Mouse (Mus musculus): Measurements from ENCODE around the gene Gna12. TPM values are rescaled to one million over a fixed set of nuclear protein-coding genes. Genes with fewer than 3 reads are reported as not detected.

Gene Gna12
- polyA plus RNA-seq, 1 experiment from 2014 or later: 77.1 TPM

DNA sequence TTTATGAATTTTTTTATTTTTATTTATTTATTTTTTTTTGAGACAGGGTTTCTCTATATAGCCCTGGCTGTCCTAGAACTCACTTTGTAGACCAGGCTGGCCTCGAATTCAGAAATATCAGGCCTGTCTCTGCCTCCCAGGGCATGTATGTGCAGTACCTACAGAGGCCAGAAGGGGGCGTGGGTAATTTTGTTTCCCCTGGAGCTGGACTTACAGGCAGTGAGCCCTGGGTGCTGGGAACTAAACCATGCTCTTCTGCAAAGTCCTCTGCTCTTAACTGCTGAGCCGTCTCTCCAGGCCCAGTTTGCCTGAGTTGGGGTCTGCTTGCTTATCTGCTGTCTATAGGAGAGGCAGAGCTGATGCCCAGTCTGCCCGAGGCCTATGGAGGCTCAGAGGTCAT lies 98.0 kb downstream of the Gna12 start:
- WGBS: 60% methylated on average over 4 of the region's 4 CpGs
- H3K4me2 ChIP-seq: no peak overlapping the region
- no peak for DNase-seq
- H3K9me3 ChIP-seq (ENCODE audit: low read depth, low read length): no peaks in the 10 kb centered on the region
- no peak overlapping the region for H3K4me3 ChIP-seq (ENCODE audit: low read depth, low read length)
- TF ChIP-seq CTCF (IDR thresholded peaks at IDR 0.05; ENCODE audit: low read depth): peak; percentile 51
- H3K27me3 ChIP-seq (ENCODE audit: insufficient read depth, low read length): peaks cover 18% of the 10 kb centered on the region
- no peak for ATAC-seq (ENCODE audit: insufficient read depth)
- H3K36me3 ChIP-seq (ENCODE audit: insufficient read depth): no peaks in the 10 kb centered on the region
- no peaks in the 10 kb centered on the region for H3K4me1 ChIP-seq (ENCODE audit: insufficient read depth)
- H3K9ac ChIP-seq: no peak overlapping the region
- H3K27ac ChIP-seq (ENCODE audit: low read depth): no peak overlapping the region

DNA sequence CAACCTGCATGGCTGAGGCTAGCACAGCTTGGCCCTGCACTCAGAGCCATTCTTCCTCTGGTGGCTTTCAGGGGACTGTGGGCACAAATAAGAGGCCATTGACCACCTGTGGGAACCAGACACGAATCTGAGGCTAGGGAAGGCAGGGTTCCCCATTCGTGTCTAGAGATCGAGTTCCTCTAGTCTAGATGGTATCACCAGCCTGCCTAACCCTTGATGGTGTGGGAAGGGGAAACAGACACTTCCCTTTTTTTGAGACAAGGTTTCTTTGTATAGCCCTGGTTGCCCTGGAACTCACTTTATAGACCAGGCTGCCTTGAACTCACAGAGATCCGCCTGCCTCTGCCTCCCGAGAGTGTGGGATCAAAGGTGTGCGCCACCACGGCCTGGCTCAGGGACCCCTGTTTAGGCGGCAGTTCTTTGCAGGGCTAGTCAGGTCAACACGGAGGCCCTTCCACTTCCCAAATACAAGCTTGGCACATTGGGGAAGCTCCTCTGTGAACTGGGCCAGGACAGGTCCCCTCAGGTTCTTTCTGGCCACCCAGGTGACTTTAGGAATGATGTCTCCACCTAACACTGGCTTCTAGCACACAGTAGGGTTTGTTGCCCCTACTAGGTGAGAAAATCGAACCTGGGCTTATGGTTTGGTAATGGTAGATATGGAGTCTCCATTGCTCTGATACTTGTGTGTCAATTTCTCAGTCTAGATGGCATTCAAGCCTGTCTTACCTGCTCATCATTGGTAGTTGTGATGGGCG lies 99.0 kb downstream of the Gna12 start:
- no peak for DNase-seq
- Histone ChIP-seq H3K36me3 (ENCODE audit: insufficient read depth) (no peaks in the 10 kb centered on the region), H3K27me3 (ENCODE audit: insufficient read depth, low read length) (peaks cover 13% of the 10 kb centered on the region), H3K4me1 (ENCODE audit: insufficient read depth) (no peaks in the 10 kb centered on the region), H3K4me2 (no peak overlapping the region), H3K9ac (no peak overlapping the region), H3K9me3 (ENCODE audit: low read depth, low read length) (no peaks in the 10 kb centered on the region), H3K27ac (ENCODE audit: low read depth) (no peak overlapping the region), H3K4me3 (ENCODE audit: low read depth, low read length) (no peak overlapping the region)
- WGBS: 79% methylated on average over 11 of the region's 11 CpGs
- no peak for TF ChIP-seq CTCF (IDR thresholded peaks at IDR 0.05; ENCODE audit: low read depth)
- ATAC-seq (ENCODE audit: insufficient read depth): no peak

DNA sequence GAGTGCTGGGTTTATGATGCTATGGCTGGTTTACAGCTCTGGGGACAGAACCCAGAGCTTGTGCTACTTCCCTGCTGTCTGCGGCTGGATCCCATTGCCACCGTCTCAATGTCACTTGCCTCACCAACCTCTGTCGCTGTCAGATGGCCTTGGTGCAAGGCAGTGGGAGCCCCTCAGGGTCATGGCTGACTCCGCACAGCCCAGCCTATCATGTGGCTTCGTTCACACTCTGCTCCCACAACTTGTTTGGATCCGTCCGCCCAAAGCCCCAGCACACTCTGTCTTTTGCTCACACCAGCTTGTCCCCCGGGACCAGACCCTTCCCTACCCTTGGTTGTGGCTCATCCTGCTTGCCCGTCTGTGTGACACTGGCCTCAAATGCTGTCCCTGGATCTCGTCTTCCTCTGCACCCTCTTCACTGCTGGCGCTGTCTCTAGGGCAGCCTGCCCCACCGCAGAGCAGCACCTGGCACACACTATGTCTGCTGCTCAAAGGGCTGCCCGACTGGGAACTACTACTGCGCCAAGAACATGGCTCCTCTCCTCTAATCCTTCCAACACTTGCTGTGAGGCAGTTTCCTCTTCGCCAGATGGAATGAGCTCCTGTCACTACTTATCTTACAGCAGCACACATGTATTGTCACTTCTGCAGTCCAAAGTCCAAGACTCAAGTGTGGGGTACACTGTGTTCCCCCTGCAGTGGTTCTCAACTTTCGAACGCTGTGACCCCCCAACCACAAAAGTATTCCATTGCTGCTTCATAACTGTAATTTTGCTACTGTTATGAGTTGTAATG lies 103.1 kb downstream of the Gna12 start:
- no peak for TF ChIP-seq CTCF (IDR thresholded peaks at IDR 0.05; ENCODE audit: low read depth)
- no peak overlapping the region for H3K27ac ChIP-seq (ENCODE audit: low read depth)
- no peaks in the 10 kb centered on the region for H3K9me3 ChIP-seq (ENCODE audit: low read depth, low read length)
- WGBS: 73% methylated on average over 17 of the region's 17 CpGs
- no peaks in the 10 kb centered on the region for H3K4me1 ChIP-seq (ENCODE audit: insufficient read depth)
- no peak overlapping the region for H3K4me3 ChIP-seq (ENCODE audit: low read depth, low read length)
- H3K27me3 ChIP-seq (ENCODE audit: insufficient read depth, low read length): no peaks in the 10 kb centered on the region
- DNase-seq (no peak), ATAC-seq (ENCODE audit: insufficient read depth) (no peak)
- H3K9ac ChIP-seq: no peak overlapping the region
- no peaks in the 10 kb centered on the region for H3K36me3 ChIP-seq (ENCODE audit: insufficient read depth)
- no peak overlapping the region for H3K4me2 ChIP-seq

DNA sequence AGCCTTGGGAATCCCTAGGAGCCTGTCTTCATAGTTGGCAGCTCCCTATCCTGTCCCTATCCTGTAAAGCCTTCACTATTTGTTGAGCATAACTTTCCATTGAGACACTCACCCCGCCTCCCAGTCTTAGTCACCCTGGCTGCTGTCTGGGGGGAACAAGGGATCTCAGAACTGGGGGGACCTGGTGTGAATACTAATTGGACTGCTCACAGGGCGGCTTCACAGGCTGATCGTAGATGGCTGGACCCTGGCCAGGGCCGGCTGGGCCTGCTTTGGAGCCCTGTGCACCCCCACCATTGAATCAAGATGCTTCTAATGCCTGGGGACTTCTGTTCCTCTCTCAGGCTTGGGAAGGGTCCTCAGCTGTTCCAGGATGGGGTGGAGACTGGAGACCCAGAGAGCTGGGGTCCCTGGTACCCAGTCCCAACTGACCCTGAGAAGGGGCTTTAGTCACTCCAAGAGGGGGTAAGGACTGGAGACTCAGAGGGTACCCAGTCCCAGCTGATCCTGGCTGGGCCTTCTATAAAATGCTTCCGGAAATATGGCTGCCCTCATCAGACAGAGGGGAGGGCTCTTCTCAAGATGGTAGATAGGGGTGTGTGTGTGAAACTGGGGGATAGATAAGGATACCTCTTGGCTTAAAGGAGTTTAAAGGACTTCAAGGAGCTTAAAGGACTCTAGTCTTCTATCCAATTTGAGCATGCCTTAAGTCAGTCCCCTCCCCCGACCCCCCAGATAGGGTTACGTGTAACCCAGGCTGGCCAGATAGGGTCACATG lies 104.0 kb downstream of the Gna12 start:
- no peak overlapping the region for H3K27ac ChIP-seq (ENCODE audit: low read depth)
- DNase-seq (no peak), ATAC-seq (ENCODE audit: insufficient read depth) (no peak)
- H3K4me3 ChIP-seq (ENCODE audit: low read depth, low read length): no peak overlapping the region
- TF ChIP-seq CTCF (IDR thresholded peaks at IDR 0.05; ENCODE audit: low read depth): no peak
- H3K4me1 ChIP-seq (ENCODE audit: insufficient read depth): no peaks in the 10 kb centered on the region
- no peaks in the 10 kb centered on the region for H3K36me3 ChIP-seq (ENCODE audit: insufficient read depth)
- H3K9me3 ChIP-seq (ENCODE audit: low read depth, low read length): no peaks in the 10 kb centered on the region
- WGBS: 75% methylated on average over 7 of the region's 7 CpGs
- H3K9ac ChIP-seq: no peak overlapping the region
- H3K4me2 ChIP-seq: no peak overlapping the region
- no peaks in the 10 kb centered on the region for H3K27me3 ChIP-seq (ENCODE audit: insufficient read depth, low read length)

DNA sequence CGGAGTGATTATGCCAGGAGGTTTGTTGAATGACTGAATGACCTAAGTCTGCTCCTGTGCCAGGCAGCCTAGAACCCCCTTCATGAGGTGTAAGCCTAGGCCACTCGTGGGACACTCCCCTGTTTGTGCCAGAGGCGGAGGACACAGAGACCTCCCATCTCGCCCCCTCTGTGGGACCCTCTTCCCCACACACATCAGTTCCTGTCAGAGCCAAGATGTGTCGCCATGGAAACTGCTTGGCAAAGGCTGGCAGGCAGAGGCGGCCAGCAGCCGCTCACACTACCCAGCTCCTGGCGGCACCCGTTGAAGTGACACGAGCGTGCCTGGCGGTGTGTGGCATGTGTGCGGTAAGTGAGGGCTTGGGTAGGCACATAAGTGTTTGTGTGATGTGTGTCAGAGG lies 106.4 kb downstream of the Gna12 start, which contains the start of gene Amz1:
TSS of gene Amz1 (plus strand) at position 306 of the 400 bp plus-strand sequence.
- H3K4me3 ChIP-seq (ENCODE audit: low read depth, low read length): no peak within 1 kb of the TSS
- no peak for DNase-seq
- H3K9me3 ChIP-seq (ENCODE audit: low read depth, low read length): no peaks in the 10 kb centered on the region
- TF ChIP-seq CTCF (IDR thresholded peaks at IDR 0.05; ENCODE audit: low read depth): no peak
- no peak within 1 kb of the TSS for H3K27ac ChIP-seq (ENCODE audit: low read depth)
- WGBS: 70% methylated on average over 13 of the region's 13 CpGs
- H3K36me3 ChIP-seq (ENCODE audit: insufficient read depth): peaks cover 8% of the 10 kb centered on the region
- no peaks in the 10 kb centered on the region for H3K4me1 ChIP-seq (ENCODE audit: insufficient read depth)
- no peak within 1 kb of the TSS for H3K9ac ChIP-seq
- 0 out of 2 replicates have a peak, but pooled peaks have one; percentile 5 for ATAC-seq (ENCODE audit: insufficient read depth)
- H3K4me2 ChIP-seq: no peak within 1 kb of the TSS
- no peaks in the 10 kb centered on the region for H3K27me3 ChIP-seq (ENCODE audit: insufficient read depth, low read length)

DNA sequence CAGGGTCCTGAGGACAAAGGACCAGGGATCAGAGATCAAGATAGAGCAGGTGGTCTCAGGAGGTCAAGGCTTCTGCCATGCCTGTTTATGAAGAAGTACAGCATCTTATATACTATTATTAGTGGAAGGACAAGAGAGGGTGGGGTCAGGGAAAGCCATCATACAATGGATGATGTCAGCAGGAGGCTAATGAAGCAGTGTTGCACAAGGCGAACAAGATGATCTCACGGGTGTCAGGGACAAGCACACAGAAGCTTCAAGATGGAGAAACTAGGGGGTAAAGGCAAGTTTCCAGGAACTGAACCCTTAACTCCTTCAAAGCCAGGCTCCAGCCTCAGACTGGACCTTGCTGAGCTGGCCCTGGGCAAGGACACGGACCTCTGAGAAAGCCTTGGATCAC lies 108.1 kb downstream of the Gna12 start:
- no peaks in the 10 kb centered on the region for H3K4me1 ChIP-seq (ENCODE audit: insufficient read depth)
- no peak overlapping the region for H3K27ac ChIP-seq (ENCODE audit: low read depth)
- ATAC-seq (ENCODE audit: insufficient read depth) (no peak), DNase-seq (no peak)
- H3K9me3 ChIP-seq (ENCODE audit: low read depth, low read length): no peaks in the 10 kb centered on the region
- WGBS: 72% methylated on average over 3 of the region's 3 CpGs
- peaks cover 25% of the 10 kb centered on the region for H3K36me3 ChIP-seq (ENCODE audit: insufficient read depth)
- H3K27me3 ChIP-seq (ENCODE audit: insufficient read depth, low read length): no peaks in the 10 kb centered on the region
- TF ChIP-seq CTCF (IDR thresholded peaks at IDR 0.05; ENCODE audit: low read depth): no peak
- H3K9ac ChIP-seq: no peak overlapping the region
- no peak overlapping the region for H3K4me3 ChIP-seq (ENCODE audit: low read depth, low read length)
- H3K4me2 ChIP-seq: no peak overlapping the region
